Mouse (Mus musculus) intestine, embryonic 14.5 days (tissue): ENCODE data around the gene Olfr1380. TPM values are rescaled to one million over a fixed set of nuclear protein-coding genes. Genes with fewer than 3 reads are reported as not detected.

ENCODE experiments used
- ATAC-seq: fragments of 200-750 bp; cut with Nextera tagmentation; replicated peaks from 2 replicates; pipeline ENCODE4 v1.8.0; 2017; ENCODE audit warnings: low read depth, moderate number of reproducible peaks, moderate TSS enrichment, moderate library complexity; ENCODE audit not compliant: low FRiP score, low TSS enrichment
- DNase-seq: peaks from one replicate; pipeline ENCODE4 v3.0.0-alpha.2; 2018; ENCODE audit warnings: low spot score
- H3K27ac ChIP-seq: fragments of 300-500 bp; sonication (generic); 2 replicates; pipeline ENCODE4 v1.5.1; 2014; ENCODE audit warnings: low read depth, mild to moderate bottlenecking, control low read depth
- H3K27me3 ChIP-seq: fragments of 300-500 bp; sonication (generic); replicated peaks from 2 replicates; pipeline ENCODE4 v1.6.1; 2014; ENCODE audit warnings: low read length, control low read depth; ENCODE audit not compliant: control insufficient read depth, insufficient read depth
- H3K36me3 ChIP-seq: fragments of 300-500 bp; sonication (generic); 2 replicates; pipeline ENCODE4 v1.6.1; 2014; ENCODE audit warnings: low read length, control low read depth; ENCODE audit not compliant: control insufficient read depth, insufficient read depth
- H3K4me1 ChIP-seq: fragments of 300-500 bp; sonication (generic); replicated peaks from 2 replicates; pipeline ENCODE4 v1.6.1; 2014; ENCODE audit warnings: low read length, control low read depth, mixed read lengths; ENCODE audit not compliant: control insufficient read depth, insufficient read depth
- H3K4me2 ChIP-seq: fragments of 300-500 bp; sonication (generic); 2 replicates; pipeline ENCODE4 v1.6.1; 2014; ENCODE audit warnings: low read length
- H3K4me3 ChIP-seq: fragments of 300-500 bp; sonication (generic); 2 replicates; pipeline ENCODE4 v1.5.1; 2014; ENCODE audit warnings: low read depth, low read length, control low read depth, mixed read lengths
- H3K9ac ChIP-seq: fragments of 300-500 bp; sonication (generic); 2 replicates; pipeline ENCODE4 v1.6.1; 2014; ENCODE audit warnings: mild to moderate bottlenecking, low read length
- H3K9me3 ChIP-seq: fragments of 300-500 bp; sonication (generic); 2 replicates; pipeline ENCODE4 v1.6.1; 2016; ENCODE audit warnings: low read length, control low read depth; ENCODE audit not compliant: control insufficient read depth
- WGBS: fragments of 180-500 bp; shearing (Covaris S2); extraction: QIAGEN DNeasy Blood & Tissue Kit; methylation state at CpG from one replicate; pipeline ENCODE4 v1.1.7; 2014; 5-methylcytosine and 5-hydroxymethylcytosine counted together
- polyA plus RNA-seq: library from polyadenylated mRNA; unstranded; fragments of >200 nt; fragmentation: Nextera tagmentation; extraction: Ambion mirVana; gene quantifications from 2 replicates; pipeline ENCODE4 v1.2.1, GENCODE M21; 2014

Olfr1380 gene
- polyA plus RNA-seq, 1 experiment from 2014 or later, result not detected

DNA sequence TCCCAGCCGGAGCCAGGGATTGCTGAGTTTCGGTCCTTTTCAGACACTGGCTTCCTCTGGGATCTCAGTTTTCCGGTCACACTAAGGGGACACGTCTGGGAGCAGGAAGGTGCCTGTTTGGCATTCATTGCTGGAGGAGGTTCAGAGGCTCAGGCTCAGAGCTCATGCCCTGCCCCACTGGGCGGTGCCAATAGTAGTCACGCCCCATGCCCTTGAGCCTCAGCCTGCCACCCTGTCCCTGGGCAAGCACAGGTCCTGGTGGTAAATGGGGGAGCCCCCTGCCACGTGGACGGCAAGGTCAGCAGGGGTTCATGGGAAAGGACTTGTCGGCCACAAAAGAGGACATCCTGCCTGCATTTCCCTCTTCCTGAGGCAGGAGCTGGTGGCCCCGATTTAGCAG is 56.7 kb downstream of the Olfr1380 start:
- Histone ChIP-seq H3K4me2 (no peak overlapping the region), H3K36me3 (no peaks in the 10 kb centered on the region), H3K9ac (no peak overlapping the region), H3K4me1 (no peaks in the 10 kb centered on the region), H3K4me3 (no peak overlapping the region), H3K27ac (no peak overlapping the region), H3K27me3 (peaks cover 33% of the 10 kb centered on the region), H3K9me3 (no peaks in the 10 kb centered on the region)
- ATAC-seq (no peak; the same call in 1 of the 2 replicates), DNase-seq (no peak)
- WGBS, result 16% methylated on average over 10 of the region's 10 CpGs

Other genes with a start within 250 kb of the Olfr1380 start
- not detected in 2 replicates for gene Olfr1391, start 234.1 kb upstream of the Olfr1380 start, polyA plus RNA-seq
- gene Olfr1390, start 221.7 kb upstream of the Olfr1380 start, polyA plus RNA-seq, result not detected in 2 replicates
- not detected in 2 replicates for gene Olfr1389, start 133.8 kb upstream of the Olfr1380 start, polyA plus RNA-seq
- 0.15 and 0.24 TPM in 2 replicates for gene Olfr1388, start 120.3 kb upstream of the Olfr1380 start, polyA plus RNA-seq
- gene Olfr1387, start 101.5 kb upstream of the Olfr1380 start, polyA plus RNA-seq, result not detected in 2 replicates
- not detected in 2 replicates for gene Olfr1386, start 91.8 kb upstream of the Olfr1380 start, polyA plus RNA-seq
- not detected in 2 replicates for gene Olfr1385, start 67.8 kb upstream of the Olfr1380 start, polyA plus RNA-seq
- gene Olfr1384, start 50.2 kb upstream of the Olfr1380 start, polyA plus RNA-seq, result not detected in 2 replicates
- not detected in 2 replicates for gene Olfr1383, start 37.2 kb upstream of the Olfr1380 start, polyA plus RNA-seq
- gene Olfr1382, start 28.6 kb upstream of the Olfr1380 start, polyA plus RNA-seq, result not detected in 2 replicates
- gene Olfr1381, start 13.4 kb upstream of the Olfr1380 start, polyA plus RNA-seq, result not detected in 2 replicates
- gene Flt4, start 52.4 kb downstream of the Olfr1380 start, polyA plus RNA-seq, result 6.0 and 6.1 TPM in 2 replicates
- not detected in 2 replicates for gene Scgb3a1, start 106.7 kb downstream of the Olfr1380 start, polyA plus RNA-seq
- gene Cnot6, start 155.8 kb downstream of the Olfr1380 start, polyA plus RNA-seq, result 48.5 and 53.3 TPM in 2 replicates
- 7.0 and 7.7 TPM in 2 replicates for gene Gfpt2, start 237.3 kb downstream of the Olfr1380 start, polyA plus RNA-seq